8 mouse cellular contexts compared by ENCODE assay signal in the genomic region with DNA sequence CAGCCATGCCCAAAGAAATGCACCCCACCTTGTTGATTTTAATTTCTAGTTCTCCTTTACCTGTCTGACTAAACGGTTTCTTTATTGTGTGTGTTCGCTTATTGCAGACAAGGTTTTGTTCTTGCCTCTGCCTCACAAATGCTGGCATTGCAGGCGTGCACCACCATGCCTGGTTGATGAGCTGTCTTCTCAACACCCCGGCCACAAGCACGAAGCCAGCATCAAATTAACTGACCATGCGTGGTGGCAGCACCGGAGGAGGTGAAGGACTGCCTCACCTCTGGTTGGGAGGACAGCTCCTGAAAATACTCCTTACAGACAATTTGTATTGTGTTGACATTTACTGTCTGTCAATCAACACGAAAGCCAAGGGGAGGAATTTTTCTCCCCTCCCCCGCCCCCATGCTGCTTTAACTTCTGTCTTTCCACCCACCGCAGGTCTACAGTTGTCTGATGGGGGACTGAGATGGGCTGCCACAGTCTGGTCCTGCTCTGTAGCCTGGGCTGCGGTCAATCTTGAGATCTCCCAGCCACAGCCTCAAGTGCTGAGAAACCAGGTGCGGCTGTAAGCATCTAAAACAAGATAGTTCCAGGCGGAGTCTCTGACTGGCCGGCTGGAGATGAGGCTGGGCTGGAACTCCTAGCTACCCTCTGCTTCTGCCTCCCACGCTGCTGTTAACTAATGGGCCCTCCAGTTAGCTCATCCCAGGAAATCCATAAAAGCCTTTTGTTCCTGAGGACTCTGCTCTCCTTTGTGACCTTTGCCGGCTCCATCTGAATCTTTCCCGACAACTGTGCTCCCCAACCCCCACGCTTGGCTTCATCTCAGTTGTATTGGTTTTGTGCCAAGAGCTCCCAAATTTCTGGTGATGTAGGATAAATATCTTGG. TPM values are rescaled to one million over a fixed set of nuclear protein-coding genes. Genes with fewer than 3 reads are reported as not detected.
A peak's percentile ranks its signal among the peaks of the same experiment; 100 is the strongest.
DNase-seq lines count a peak whose midpoint lies in the region; ATAC-seq and TF ChIP-seq lines count a peak whose summit lies in the region.

A gene (minus strand): TSS at position 538 of the 889 bp plus-strand sequence.

- H3K27ac ChIP-seq in thymus, adult 2 months (ENCODE audit: control insufficient read depth, insufficient read depth, low read length): no peak within 1 kb of the TSS
- peak within 1 kb of the TSS; percentile 41 for H3K27ac ChIP-seq in cortical plate, adult 2 months (ENCODE audit: insufficient read depth, low read length)
- no peak within 1 kb of the TSS for H3K27ac ChIP-seq in midbrain, embryonic 11.5 days (ENCODE audit: low read depth, low read length)

- DNase-seq in thymus, adult 2 months: no peak
- DNase-seq in thymus, postnatal 4 days: no peak
- DNase-seq in heart, adult 8-10 months (ENCODE audit: low spot score): no peak
- no peak for DNase-seq in layer of hippocampus, postnatal 10 days (ENCODE audit: low spot score in 2 of 2)
- no peak for DNase-seq in midbrain, embryonic 11.5 days (ENCODE audit: low spot score, missing footprints)
- DNase-seq in ovary, postnatal 36 days (ENCODE audit: low spot score): no peak
- DNase-seq in adipocyte (ENCODE audit: low spot score): no peak

- peak within 1 kb of the TSS; percentile 43; the same call in 1 of the 2 replicates for H3K4me2 ChIP-seq in midbrain, embryonic 11.5 days

- no peaks in the 10 kb centered on the region for H3K27me3 ChIP-seq in thymus, adult 2 months (ENCODE audit: control insufficient read depth, insufficient read depth, low read length)
- no peaks in the 10 kb centered on the region for H3K27me3 ChIP-seq in midbrain, embryonic 11.5 days (ENCODE audit: control insufficient read depth, insufficient read depth, low read length)

- peaks cover 24% of the 10 kb centered on the region for H3K36me3 ChIP-seq in thymus, adult 2 months (ENCODE audit: control insufficient read depth, insufficient read depth, low read length)
- peaks cover 16% of the 10 kb centered on the region for H3K36me3 ChIP-seq in midbrain, embryonic 11.5 days (ENCODE audit: control insufficient read depth, insufficient read depth, low read length)

- peak within 1 kb of the TSS; percentile 33 for H3K9ac ChIP-seq in midbrain, embryonic 11.5 days (ENCODE audit: low read length)

- TF ChIP-seq CTCF in thymus, adult 2 months (IDR thresholded peaks at IDR 0.05; ENCODE audit: borderline replicate concordance, control insufficient read depth, extremely low read depth, insufficient read depth, low read length, poor library complexity): no peak
- TF ChIP-seq CTCF in cortical plate, adult 2 months (IDR thresholded peaks at IDR 0.05; ENCODE audit: extremely low read depth, insufficient read depth, low read length): no peak

- ATAC-seq in midbrain, embryonic 11.5 days (ENCODE audit: low FRiP score): no peak

- H3K4me1 ChIP-seq in thymus, adult 2 months (replicated peaks; ENCODE audit: control insufficient read depth, insufficient read depth, low read length): peaks cover 15% of the 10 kb centered on the region
- H3K4me1 ChIP-seq in cortical plate, adult 2 months (ENCODE audit: control insufficient read depth, insufficient read depth, low read length): peaks cover 2% of the 10 kb centered on the region; the same call in 1 of the 2 replicates
- peaks cover 20% of the 10 kb centered on the region for H3K4me1 ChIP-seq in midbrain, embryonic 11.5 days (ENCODE audit: control insufficient read depth, insufficient read depth, low read length)

- H3K4me3 ChIP-seq in thymus, adult 2 months (ENCODE audit: control insufficient read depth, insufficient read depth, low read length): peak within 1 kb of the TSS; percentile 49; the same call in 1 of the 2 replicates
- H3K4me3 ChIP-seq in cortical plate, adult 2 months (ENCODE audit: insufficient read depth, low read length): peak within 1 kb of the TSS; percentile 71; the same call in 1 of the 2 replicates
- H3K4me3 ChIP-seq in midbrain, embryonic 11.5 days (ENCODE audit: low read depth, low read length): peak within 1 kb of the TSS; percentile 80

- TF ChIP-seq POLR2A in thymus, adult 2 months (IDR thresholded peaks at IDR 0.05; ENCODE audit: control insufficient read depth, extremely low read depth, insufficient read depth, low read length, poor library complexity): no peak
- TF ChIP-seq POLR2A in cortical plate, adult 2 months (IDR thresholded peaks at IDR 0.05; ENCODE audit: extremely low read depth, insufficient read depth, low read length): no peak

- no peaks in the 10 kb centered on the region for H3K9me3 ChIP-seq in midbrain, embryonic 11.5 days (ENCODE audit: control insufficient read depth, low read length)

- WGBS in thymus, adult 2 months: 83% methylated on average over 18 of the region's 18 CpGs
- WGBS in midbrain, embryonic 11.5 days: 54% methylated on average over 18 of the region's 18 CpGs

RNA-seq across cellular contexts. Expression of the gene that starts here (rescaled TPM):
- 1,664 and 2,025 TPM in 2 replicates for polyA plus RNA-seq in thymus, adult 2 months (2012; rRNA removed)
- 525 and 561 TPM in 2 replicates for polyA plus RNA-seq in cortical plate, adult 2 months (2012; rRNA removed)
- 100 to 1,000 TPM; 481 to 609 (median 561) TPM for total RNA-seq in heart, adult 8-10 months (2022)
- 100 to 1,000 TPM; 516 to 558 TPM for total RNA-seq in layer of hippocampus, postnatal 10 days (2021)
- polyA plus RNA-seq in midbrain, embryonic 11.5 days (2014; fragmentation: Nextera tagmentation; extraction: Ambion mirVana): 845 and 859 TPM in 2 replicates
